Mouse (Mus musculus) Patski (cell line): ENCODE data around the gene Dio1. TPM values are rescaled to one million over a fixed set of nuclear protein-coding genes. Genes with fewer than 3 reads are reported as not detected.

Source experiments
- ATAC-seq: fragments of 100-300 bp; one replicate; pipeline ENCODE4 v1.8.0; 2021
- CTCF ChIA-PET: fragments of 350-600 bp; sonication (Branson Sonifier 250); formaldehyde crosslinking; loops from one replicate; lab custom pipeline; 2022; ENCODE audit warnings: inconsistent platforms; lab: Charles Lee
- POLR2A ChIA-PET: fragments of 350-600 bp; sonication (Branson Sonifier 250); formaldehyde crosslinking; loops from one replicate; lab custom pipeline; 2022; ENCODE audit warnings: antibody characterized with exemption, inconsistent platforms; lab: Charles Lee
- DNase-seq: peaks from one replicate; pipeline ENCODE4 v3.0.0-alpha.2; 2011; ENCODE audit warnings: low read depth, low spot score
- H3K27me3 ChIP-seq: fragments of 371-371 bp; one replicate; pipeline ENCODE4 v1.5.1; 2021
- CTCF ChIP-seq: fragments of 100-300 bp; IDR thresholded peaks from one replicate; pipeline ENCODE4 v1.5.1; 2021
- in situ Hi-C: fragments of 300-500 bp; cut with MboI; formaldehyde crosslinking; loops from 3 replicates; pipeline ENCODE4 v1.11.1; 2018; ENCODE audit warnings: low pct_unique_long_range_greater_than_20kb, mixed read lengths
- polyA plus RNA-seq: library from polyadenylated mRNA; unstranded; gene quantifications from one replicate; pipeline ENCODE4 v1.2.3, GENCODE M21; 2021

The Dio1 gene
- polyA plus RNA-seq, 1 experiment from 2014 or later: not detected

GRCm38 (mm10) chr4:107278188-107278707, 28.7 kb downstream of the Dio1 start:
- POLR2A ChIA-PET: no interaction called here
- TF ChIP-seq CTCF: no peak
- DNase-seq: no peak
- ATAC-seq: no peak
- no peaks in the 10 kb centered on the region for H3K27me3 ChIP-seq
- CTCF ChIA-PET: interaction anchor here (0.9 to 1.6 kb wide), 2 partner anchors 11 to 18 kb away, joined by 3 to 5 read pairs; no protein-coding TSS in a partner anchor
- in situ Hi-C loops: no loop called here

DNA sequence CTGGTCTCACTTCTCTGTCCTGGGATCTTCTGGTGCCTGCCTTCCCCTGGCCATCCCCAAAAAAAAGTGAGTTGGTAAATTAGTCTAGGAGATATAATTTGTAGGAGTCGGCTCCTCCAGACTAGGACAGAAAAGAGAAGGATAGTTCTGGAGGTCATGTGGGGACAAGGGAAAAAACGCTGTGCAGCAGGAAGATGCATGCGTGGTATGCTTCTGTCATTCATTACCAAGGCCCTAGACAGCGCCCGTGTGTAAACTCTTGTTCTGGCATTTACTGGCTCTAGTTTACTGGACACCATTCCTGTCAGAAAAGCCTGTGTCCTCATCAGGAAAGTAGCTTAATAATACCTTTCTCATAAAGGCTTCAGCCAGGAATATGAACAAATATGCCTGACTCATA, 32.5 kb downstream of the Dio1 start:
- in situ Hi-C loops: no loop called here
- no peak for ATAC-seq
- no peaks in the 10 kb centered on the region for H3K27me3 ChIP-seq
- no peak for DNase-seq
- ChIA-PET POLR2A (no interaction called here), CTCF (no interaction called here)
- TF ChIP-seq CTCF: no peak

DNA sequence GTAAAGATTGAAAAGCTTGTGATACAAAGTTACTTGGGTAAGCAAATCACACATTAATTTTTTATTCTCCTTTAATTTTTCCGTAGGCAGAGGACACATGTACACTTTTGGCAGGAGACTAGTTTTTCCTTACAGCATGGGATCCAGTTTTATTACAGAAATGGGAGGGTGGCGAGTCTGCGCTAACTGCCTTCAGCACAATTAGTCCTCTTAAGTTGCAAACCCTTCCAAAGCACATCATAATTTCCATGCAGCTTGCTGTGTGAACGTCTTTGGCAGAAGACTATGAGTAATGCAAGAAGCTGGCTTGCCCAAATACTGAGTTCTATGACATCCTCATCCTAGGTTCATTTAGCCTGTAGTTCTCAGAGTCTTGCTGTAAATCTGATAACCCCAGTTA, 33.3 kb downstream of the Dio1 start:
- no peak for TF ChIP-seq CTCF
- DNase-seq: no peak

DNA sequence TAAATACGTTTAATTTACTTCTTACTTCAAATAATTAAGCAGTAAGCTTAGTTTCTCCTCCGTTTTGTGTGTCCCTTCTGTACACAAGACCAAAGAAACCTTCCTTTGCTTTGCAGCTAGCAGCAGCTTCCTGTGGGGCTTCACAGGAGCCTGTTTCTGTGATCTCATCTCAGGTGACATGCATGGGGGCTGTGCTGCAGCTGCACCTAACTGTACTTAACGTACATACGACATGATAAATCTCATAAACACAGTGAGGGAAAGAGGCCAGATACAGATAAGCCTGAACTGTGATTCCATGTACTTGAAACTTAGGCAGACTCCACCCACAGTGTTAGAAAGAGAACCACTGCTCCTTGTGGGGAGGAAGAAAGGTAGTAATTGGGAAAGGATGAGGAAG, 47.0 kb downstream of the Dio1 start:
- no peaks in the 10 kb centered on the region for H3K27me3 ChIP-seq
- no peak for TF ChIP-seq CTCF
- ATAC-seq (no peak), DNase-seq (no peak)
- CTCF ChIA-PET: interaction anchor here (1.0 to 1.4 kb wide), 3 partner anchors 12 to 57 kb away, joined by 3 to 4 read pairs (median 3); no protein-coding TSS in a partner anchor
- POLR2A ChIA-PET: no interaction called here
- in situ Hi-C loops: no loop called here

More for the DNA sequence above, 33.3 kb downstream of the Dio1 start:
- ATAC-seq: no peak
- ChIA-PET POLR2A (no interaction called here), CTCF (no interaction called here)
- H3K27me3 ChIP-seq: no peaks in the 10 kb centered on the region
- in situ Hi-C loops: no loop called here

GRCm38 (mm10) chr4:107254414-107254813, 52.6 kb downstream of the Dio1 start:
- H3K27me3 ChIP-seq: no peaks in the 10 kb centered on the region
- in situ Hi-C loops: no loop called here
- no peak for DNase-seq
- TF ChIP-seq CTCF: no peak
- CTCF ChIA-PET: no interaction called here
- ATAC-seq: no peak
- POLR2A ChIA-PET: no interaction called here

- in situ Hi-C loops: no loop called here
- peak; percentile 69 for DNase-seq
Observed at GRCm38 (mm10) chr4:107253125-107254091, 53.6 kb downstream of the Dio1 start, which contains the start of the genes Lrrc42 and Hspb11. Gene Lrrc42 (minus strand): TSS chr4:107253532. Gene Hspb11 (plus strand): TSS chr4:107253593.

GRCm38 (mm10) chr4:107252522-107252921, 54.4 kb downstream of the Dio1 start:
- ChIA-PET POLR2A (no interaction called here), CTCF (interaction anchor here (1.9 kb wide), 1 partner anchor 9 kb away, joined by 6 read pairs; no protein-coding TSS in a partner anchor)
- TF ChIP-seq CTCF: no peak
- in situ Hi-C loops: no loop called here
- no peak for ATAC-seq
- DNase-seq: no peak
- no peaks in the 10 kb centered on the region for H3K27me3 ChIP-seq

More at GRCm38 (mm10) chr4:107253125-107254091, 53.6 kb downstream of the Dio1 start, which contains the start of the genes Lrrc42 and Hspb11:
- peak; percentile 96 for ATAC-seq
- peak; percentile 69 for TF ChIP-seq CTCF
- CTCF ChIA-PET: interaction anchor here (1.9 kb wide), 1 partner anchor 10 kb away, joined by 6 read pairs; no protein-coding TSS in a partner anchor
- H3K27me3 ChIP-seq: no peaks in the 10 kb centered on the region
- POLR2A ChIA-PET: no interaction called here

DNA sequence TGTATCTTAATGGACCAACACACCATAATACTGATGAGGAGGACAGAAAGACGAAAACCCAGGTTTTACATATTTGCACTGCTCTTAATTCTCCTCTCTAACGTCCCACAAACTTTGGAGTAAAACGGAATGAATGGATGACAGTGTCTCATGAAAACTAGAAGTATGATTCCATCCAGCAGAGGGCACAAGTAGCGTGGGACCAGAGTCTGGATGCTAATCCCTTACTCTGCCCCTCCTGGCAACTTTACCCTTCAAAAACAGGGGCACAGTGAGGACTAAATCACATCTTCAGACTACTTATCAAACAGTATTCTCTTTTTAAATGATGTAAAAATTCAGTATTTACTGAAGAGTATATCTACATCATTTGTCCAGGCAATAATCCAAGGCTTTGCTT, 56.5 kb downstream of the Dio1 start:
- in situ Hi-C loops: no loop called here

DNA sequence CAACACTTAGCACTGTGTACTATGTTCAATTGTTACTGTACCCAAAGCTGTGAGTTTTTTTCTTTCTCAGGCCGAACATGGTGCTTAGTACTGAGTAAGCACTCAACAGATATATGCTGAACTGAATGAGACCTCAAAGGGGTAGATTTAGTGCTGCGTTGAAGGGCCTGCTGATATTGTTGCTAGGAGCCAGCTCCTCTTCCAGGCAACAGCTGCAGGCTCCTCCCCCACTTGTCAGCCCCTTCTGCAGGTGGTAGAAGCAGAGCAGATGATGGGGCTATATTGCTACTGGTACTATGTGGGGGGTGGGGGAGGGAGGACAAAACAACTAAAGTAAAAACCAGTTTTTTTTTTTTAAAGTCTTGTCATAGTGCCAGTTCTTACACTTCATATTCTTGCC, 57.5 kb downstream of the Dio1 start:
- in situ Hi-C loops: no loop called here
- ChIA-PET CTCF (no interaction called here), POLR2A (no interaction called here)
- ATAC-seq: no peak
- H3K27me3 ChIP-seq: no peaks in the 10 kb centered on the region
- no peak for TF ChIP-seq CTCF
- no peak for DNase-seq

More for the DNA sequence above, 56.5 kb downstream of the Dio1 start:
- CTCF ChIA-PET: no interaction called here
- no peak for ATAC-seq
- no peaks in the 10 kb centered on the region for H3K27me3 ChIP-seq
- no peak for DNase-seq
- POLR2A ChIA-PET: no interaction called here
- TF ChIP-seq CTCF: peak; percentile 67

DNA sequence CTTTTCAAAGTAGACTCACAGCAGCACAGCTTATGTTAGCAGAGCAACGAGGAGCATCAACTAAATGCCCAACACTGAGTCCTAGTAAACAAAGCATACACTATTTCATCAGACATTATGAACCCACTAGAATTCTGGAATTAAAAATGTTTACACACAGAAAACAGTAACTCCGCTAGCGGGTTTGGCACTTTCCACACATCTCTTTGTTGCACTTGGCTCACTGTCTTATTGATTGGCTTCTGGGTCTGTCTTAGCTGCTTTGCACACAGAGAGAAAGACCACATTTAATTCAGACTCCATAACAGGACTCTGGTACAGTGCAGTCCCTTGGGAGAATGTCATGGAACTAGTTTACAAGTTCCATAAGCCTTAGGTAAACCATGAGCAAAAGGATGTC, 58.9 kb downstream of the Dio1 start:
- no peak for DNase-seq
- ChIA-PET POLR2A (no interaction called here), CTCF (no interaction called here)
- no peaks in the 10 kb centered on the region for H3K27me3 ChIP-seq
- in situ Hi-C loops: no loop called here
- no peak for TF ChIP-seq CTCF
- no peak for ATAC-seq
